Mouse (Mus musculus) mouse embryonic stem cell (cell line): ENCODE measurements at regions not wholly inside any gene's neighbourhood (a gene's known extent, or its start where the extent isn't known, plus 50 kb on each side); places are given as distances from the start of the nearest gene placed in this dataset.

Source experiments
- in situ Hi-C, 2 experiments: fragments of 300-500 bp; cut with MboI; formaldehyde crosslinking; loops; 1 replicate in 1 of 2; 3 replicates in 1 of 2; pipeline ENCODE4 v1.14.3; 2019 to 2020; ENCODE audit warnings: low sequenced_read_pairs in 2 of 2, low pct_unique_long_range_greater_than_20kb in 1 of 2, mixed read lengths in 1 of 2; ENCODE audit not compliant: unreplicated experiment in 1 of 2

DNA sequence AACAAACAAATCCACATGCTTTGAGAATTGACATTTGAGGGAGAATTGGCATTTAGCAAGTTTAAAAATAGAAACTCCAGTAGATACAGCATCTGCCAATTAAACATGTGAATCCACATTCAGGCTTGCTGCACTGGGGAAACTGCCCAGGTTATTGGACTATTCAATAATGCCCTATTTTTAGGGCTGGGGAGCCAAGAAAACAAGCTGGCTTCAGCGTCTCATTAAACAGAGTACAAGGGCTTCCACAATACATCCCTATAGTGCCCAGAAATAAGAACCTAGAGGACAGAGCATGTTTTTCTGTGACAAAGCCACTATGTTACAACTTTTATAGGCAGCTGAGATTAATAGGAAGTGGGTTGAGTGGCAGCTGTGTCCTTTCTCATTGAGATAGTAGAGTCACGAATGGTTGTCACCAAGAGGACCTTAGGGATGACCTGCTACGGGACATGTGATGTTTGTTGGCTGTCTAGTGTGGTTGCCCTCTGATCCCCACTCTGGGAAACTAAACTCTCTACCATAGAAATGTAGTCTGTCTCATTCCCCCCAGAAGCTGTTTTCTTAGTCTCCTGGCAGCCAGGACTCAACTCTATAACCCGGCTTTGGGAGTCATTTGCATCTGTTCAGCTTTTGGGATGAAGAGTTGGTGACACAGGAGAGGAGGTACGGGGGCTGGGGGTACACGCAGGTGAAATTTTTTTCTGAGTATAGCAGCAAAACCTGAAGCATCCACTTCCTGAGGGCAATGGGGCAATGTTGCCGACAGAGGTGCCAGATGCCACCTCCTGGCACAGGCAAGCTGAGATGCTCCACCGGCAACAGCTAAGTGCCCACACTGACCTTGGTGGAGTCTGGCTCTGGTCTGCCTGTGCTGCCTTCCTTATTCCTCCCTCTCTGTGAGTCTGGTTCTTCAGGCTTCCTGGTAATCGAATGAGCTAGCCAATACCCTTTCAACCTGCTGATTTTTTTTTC lies 53.0 kb upstream of the Usp24 start:
- in situ Hi-C loops = no loop called here
